11 mouse cellular contexts compared by ENCODE assay signal in the genomic region with DNA sequence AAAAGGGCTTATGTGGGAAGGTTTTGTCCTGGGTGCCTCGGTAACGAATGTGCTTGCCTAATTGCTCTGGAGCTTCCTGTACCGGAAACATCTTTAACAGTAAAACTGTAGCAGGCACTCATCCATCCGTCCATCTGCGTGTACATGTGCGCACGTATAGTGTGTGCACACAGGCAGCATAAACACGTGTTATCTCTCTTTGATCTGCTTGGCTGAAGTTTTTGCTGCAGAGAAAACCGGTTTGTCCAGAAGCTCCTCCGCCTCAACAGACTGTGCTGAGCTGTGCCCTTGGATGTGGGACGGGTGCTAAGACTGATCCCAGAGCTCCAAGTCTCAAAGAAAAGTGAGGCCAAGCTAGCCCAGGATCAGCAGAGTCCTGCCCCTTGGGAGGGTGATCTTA.
A peak's percentile ranks its signal among the peaks of the same experiment; 100 is the strongest.
DNase-seq lines count a peak whose midpoint lies in the region; ATAC-seq lines count a peak whose summit lies in the region.
"Had no signal": no experiment of that assay in that cellular context is flagged by ENCODE, and none has a peak within 500 bp of the region (broad histone marks: within the 10 kb centered on the region; RNA-seq: fewer than 3 reads in every experiment).

No protein-coding gene starts in this region.

- H3K27ac ChIP-seq in intestine, embryonic 16.5 days (ENCODE audit: low read length), result peak overlapping the region; percentile 32; the same call in 1 of the 2 replicates
- H3K27ac ChIP-seq in limb, embryonic 13.5 days, result 0 out of 2 replicates have a peak overlapping the region, but pooled peaks have one; percentile 12
- H3K27ac ChIP-seq: liver, embryonic 15.5 days had no signal

- peaks cover 22% of the 10 kb centered on the region for H3K4me1 ChIP-seq in intestine, embryonic 16.5 days (ENCODE audit: control insufficient read depth, insufficient read depth, low read length)
- H3K4me1 ChIP-seq in limb, embryonic 13.5 days, result peaks cover 33% of the 10 kb centered on the region

- 39% methylated on average over 11 of the region's 11 CpGs for WGBS in intestine, embryonic 16.5 days
- 50% methylated on average over 11 of the region's 11 CpGs for WGBS in limb, embryonic 13.5 days

- no peak overlapping the region for H3K4me3 ChIP-seq in intestine, embryonic 16.5 days (ENCODE audit: low read length)
- H3K4me3 ChIP-seq in limb, embryonic 13.5 days, result no peak overlapping the region
- H3K4me3 ChIP-seq: liver, embryonic 15.5 days had no signal

- no peaks in the 10 kb centered on the region for H3K36me3 ChIP-seq in intestine, embryonic 16.5 days (ENCODE audit: control insufficient read depth, insufficient read depth, low read length)
- H3K36me3 ChIP-seq in limb, embryonic 13.5 days, result no peaks in the 10 kb centered on the region
- H3K36me3 ChIP-seq: liver, embryonic 15.5 days had no signal

- ATAC-seq in intestine, embryonic 16.5 days, result peak; percentile 88
- peak; percentile 33; the same call in 1 of the 2 replicates for ATAC-seq in limb, embryonic 13.5 days (ENCODE audit: low FRiP score, low read depth)
- no peak for ATAC-seq in megakaryocyte, adult 5-6 weeks (ENCODE audit: poor library complexity, severe bottlenecking)

- no peak overlapping the region; the same call in 1 of the 2 replicates for H3K4me2 ChIP-seq in intestine, embryonic 16.5 days (ENCODE audit: low read depth, low read length)
- H3K4me2 ChIP-seq in limb, embryonic 13.5 days (replicated peaks), result no peak overlapping the region
- H3K4me2 ChIP-seq: liver, embryonic 15.5 days had no signal

- peak; percentile 52 for DNase-seq in urinary bladder, postnatal 14 days (ENCODE audit: low spot score)
- no peak for DNase-seq in urinary bladder, adult 2 months (ENCODE audit: low spot score)
- no peak for DNase-seq in testis, postnatal 14 days (ENCODE audit: low spot score)
- DNase-seq in thymus, postnatal 4 days, result no peak
- DNase-seq: adrenal gland, postnatal 10 days; cerebellum, postnatal 10 days; thymus, adult 18-20 months had no signal

- H3K9ac ChIP-seq in intestine, embryonic 16.5 days (ENCODE audit: low read depth, low read length), result no peak overlapping the region
- H3K9ac ChIP-seq in limb, embryonic 13.5 days, result peak overlapping the region; percentile 36; the same call in 1 of the 2 replicates
- H3K9ac ChIP-seq: liver, embryonic 15.5 days had no signal

- H3K27me3 ChIP-seq in intestine, embryonic 16.5 days (replicated peaks; ENCODE audit: control insufficient read depth, insufficient read depth, low read length), result no peaks in the 10 kb centered on the region
- no peaks in the 10 kb centered on the region for H3K27me3 ChIP-seq in limb, embryonic 13.5 days
- H3K27me3 ChIP-seq: liver, embryonic 15.5 days had no signal

- no peaks in the 10 kb centered on the region for H3K9me3 ChIP-seq in intestine, embryonic 16.5 days (ENCODE audit: control insufficient read depth, low read length)
- no peaks in the 10 kb centered on the region for H3K9me3 ChIP-seq in limb, embryonic 13.5 days
- H3K9me3 ChIP-seq: liver, embryonic 15.5 days had no signal
